Mouse (Mus musculus) limb, embryonic 12.5 days (tissue): ENCODE results near the gene Cxxc4. TPM values are rescaled to one million over a fixed set of nuclear protein-coding genes. Genes with fewer than 3 reads are reported as not detected.
"Not testable (repeated sequence)": the region's sequence is repeated elsewhere in the genome, so short reads cannot be mapped to it uniquely, and the experiment has no call there.

Source experiments
- ATAC-seq: fragments of 200-750 bp; cut with Nextera tagmentation; 2 replicates; pipeline ENCODE4 v1.8.0; 2017; ENCODE audit warnings: low read depth, moderate TSS enrichment; ENCODE audit not compliant: insufficient number of reproducible peaks, insufficient read depth, low FRiP score, low TSS enrichment
- H3K27ac ChIP-seq: fragments of 300-500 bp; sonication (generic); 2 replicates; pipeline ENCODE4 v1.5.1; 2016; ENCODE audit warnings: mild to moderate bottlenecking, moderate library complexity
- H3K27me3 ChIP-seq: fragments of 300-500 bp; sonication (generic); 2 replicates; pipeline ENCODE4 v1.6.1; 2016; ENCODE audit warnings: mild to moderate bottlenecking, moderate library complexity
- H3K36me3 ChIP-seq: fragments of 300-500 bp; sonication (generic); 2 replicates; pipeline ENCODE4 v1.6.1; 2016; ENCODE audit warnings: mild to moderate bottlenecking, moderate library complexity
- H3K4me1 ChIP-seq: fragments of 300-500 bp; sonication (generic); replicated peaks from 2 replicates; pipeline ENCODE4 v1.6.1; 2016
- H3K4me2 ChIP-seq: fragments of 300-500 bp; sonication (generic); 2 replicates; pipeline ENCODE4 v1.6.1; 2016; ENCODE audit warnings: mild to moderate bottlenecking, moderate library complexity
- H3K4me3 ChIP-seq: fragments of 300-500 bp; sonication (generic); replicated peaks from 2 replicates; pipeline ENCODE4 v1.5.1; 2016; ENCODE audit warnings: mild to moderate bottlenecking
- H3K9ac ChIP-seq: fragments of 300-500 bp; sonication (generic); replicated peaks from 2 replicates; pipeline ENCODE4 v1.6.1; 2016; ENCODE audit warnings: mild to moderate bottlenecking, moderate library complexity
- H3K9me3 ChIP-seq: fragments of 300-500 bp; sonication (generic); 2 replicates; pipeline ENCODE4 v1.6.1; 2016; ENCODE audit warnings: mild to moderate bottlenecking, moderate library complexity
- WGBS: fragments of 180-500 bp; shearing (Covaris S2); methylation state at CpG from one replicate; pipeline ENCODE4 v1.1.7; 2016; 5-methylcytosine and 5-hydroxymethylcytosine counted together
- polyA plus RNA-seq: library from polyadenylated mRNA; unstranded; fragments of >200 nt; fragmentation: Nextera tagmentation; extraction: Ambion mirVana; gene quantifications from 2 replicates; pipeline ENCODE4 v1.2.1, GENCODE M21; 2016

Gene Cxxc4
- polyA plus RNA-seq, result 6.4 and 7.1 TPM in 2 replicates

- Histone ChIP-seq H3K9me3 (no peaks in the 10 kb centered on the region), H3K27ac (peak within 1 kb of the TSS; percentile 91), H3K36me3 (no peaks in the 10 kb centered on the region), H3K4me2 (peak within 1 kb of the TSS; percentile 85), H3K27me3 (no peaks in the 10 kb centered on the region), H3K9ac (peak within 1 kb of the TSS; percentile 65), H3K4me1 (peaks cover 21% of the 10 kb centered on the region), H3K4me3 (peak within 1 kb of the TSS; percentile 52)
- ATAC-seq, result peak; percentile 79; the same call in 1 of the 2 replicates
- 3% methylated on average over 7 of the region's 22 CpGs for WGBS
These were observed at the start of gene Cxxc4 for GRCm38 (mm10) chr3:134236414-134237112. Gene Cxxc4, plus strand, starts transcription at chr3:134236484.

- H3K4me1 ChIP-seq, result peaks cover 7% of the 10 kb centered on the region; the same call in 1 of the 2 replicates
- H3K4me3 ChIP-seq, result peak overlapping the region; percentile 29; the same call in 1 of the 2 replicates
- no peaks in the 10 kb centered on the region for H3K36me3 ChIP-seq
- no peaks in the 10 kb centered on the region for H3K9me3 ChIP-seq
- H3K27ac ChIP-seq, result no peak overlapping the region
- ATAC-seq, result no peak
- 54% methylated on average over 12 of the region's 12 CpGs for WGBS
- no peaks in the 10 kb centered on the region for H3K27me3 ChIP-seq
- peak overlapping the region; percentile 53 for H3K4me2 ChIP-seq
- H3K9ac ChIP-seq, result no peak overlapping the region
These were observed 47.0 kb upstream of the Cxxc4 start for GRCm38 (mm10) chr3:134188979-134189946.

GRCm38 (mm10) chr3:134190046-134190445, 46.2 kb upstream of the Cxxc4 start:
- Histone ChIP-seq H3K4me3 (peak overlapping the region; percentile 29), H3K27me3 (no peaks in the 10 kb centered on the region), H3K4me2 (peak overlapping the region; percentile 53), H3K27ac (no peak overlapping the region), H3K4me1 (peaks cover 7% of the 10 kb centered on the region; the same call in 1 of the 2 replicates), H3K9me3 (no peaks in the 10 kb centered on the region), H3K9ac (peak overlapping the region; percentile 42), H3K36me3 (no peaks in the 10 kb centered on the region)
- ATAC-seq, result peak; percentile 84
- WGBS, result 6% methylated on average over 11 of the region's 11 CpGs

GRCm38 (mm10) chr3:134199892-134200291, 36.4 kb upstream of the Cxxc4 start:
- WGBS, result 39% methylated on average over 9 of the region's 9 CpGs
- Histone ChIP-seq H3K36me3 (no peaks in the 10 kb centered on the region), H3K4me2 (no peak overlapping the region), H3K9ac (no peak overlapping the region), H3K4me3 (no peak overlapping the region), H3K27me3 (no peaks in the 10 kb centered on the region), H3K9me3 (no peaks in the 10 kb centered on the region), H3K4me1 (peaks cover 7% of the 10 kb centered on the region), H3K27ac (no peak overlapping the region)
- ATAC-seq, result no peak

- Histone ChIP-seq H3K4me2 (no peak overlapping the region), H3K9ac (no peak overlapping the region), H3K27ac (no peak overlapping the region), H3K9me3 (no peaks in the 10 kb centered on the region), H3K36me3 (no peaks in the 10 kb centered on the region), H3K27me3 (no peaks in the 10 kb centered on the region), H3K4me1 (no peaks in the 10 kb centered on the region), H3K4me3 (no peak overlapping the region)
- no peak for ATAC-seq
- 89% methylated on average over 3 of the region's 3 CpGs for WGBS
These were observed 29.7 kb upstream of the Cxxc4 start for GRCm38 (mm10) chr3:134206624-134207023.

GRCm38 (mm10) chr3:134210950-134211349, 25.3 kb upstream of the Cxxc4 start:
- 67% methylated on average over 6 of the region's 6 CpGs for WGBS
- no peak overlapping the region for H3K4me2 ChIP-seq
- H3K4me3 ChIP-seq, result no peak overlapping the region
- no peak overlapping the region for H3K9ac ChIP-seq
- no peak overlapping the region for H3K27ac ChIP-seq
- no peaks in the 10 kb centered on the region for H3K36me3 ChIP-seq
- H3K4me1 ChIP-seq, result no peaks in the 10 kb centered on the region
- no peaks in the 10 kb centered on the region for H3K27me3 ChIP-seq
- H3K9me3 ChIP-seq, result no peaks in the 10 kb centered on the region
- no peak for ATAC-seq

- not testable (repeated sequence) for H3K4me3 ChIP-seq, H3K9me3 ChIP-seq, H3K4me2 ChIP-seq, H3K9ac ChIP-seq, H3K27me3 ChIP-seq, H3K36me3 ChIP-seq, H3K27ac ChIP-seq, ATAC-seq, H3K4me1 ChIP-seq
These were observed 16.4 kb upstream of the Cxxc4 start for GRCm38 (mm10) chr3:134219881-134220280.

- no peak overlapping the region for H3K4me3 ChIP-seq
- H3K9me3 ChIP-seq, result no peaks in the 10 kb centered on the region
- no peaks in the 10 kb centered on the region for H3K4me1 ChIP-seq
- no peaks in the 10 kb centered on the region for H3K36me3 ChIP-seq
- no peak for ATAC-seq
- 67% methylated on average over 2 of the region's 2 CpGs for WGBS
- H3K27ac ChIP-seq, result no peak overlapping the region
- no peak overlapping the region for H3K9ac ChIP-seq
- H3K27me3 ChIP-seq, result no peaks in the 10 kb centered on the region
- no peak overlapping the region for H3K4me2 ChIP-seq
These were observed 15.3 kb upstream of the Cxxc4 start for GRCm38 (mm10) chr3:134221002-134221401.

- H3K9ac ChIP-seq, result no peak overlapping the region
- 44% methylated on average over 1 of the region's 1 CpGs for WGBS
- H3K27me3 ChIP-seq, result no peaks in the 10 kb centered on the region
- ATAC-seq, result no peak
- no peaks in the 10 kb centered on the region for H3K36me3 ChIP-seq
- no peak overlapping the region for H3K27ac ChIP-seq
- no peaks in the 10 kb centered on the region for H3K9me3 ChIP-seq
- no peak overlapping the region for H3K4me2 ChIP-seq
- H3K4me1 ChIP-seq, result no peaks in the 10 kb centered on the region
- H3K4me3 ChIP-seq, result no peak overlapping the region
These were observed 13.7 kb upstream of the Cxxc4 start for GRCm38 (mm10) chr3:134222593-134222992.

GRCm38 (mm10) chr3:134223956-134224355, 12.3 kb upstream of the Cxxc4 start:
- H3K4me3 ChIP-seq, result no peak overlapping the region
- no peak for ATAC-seq
- H3K9ac ChIP-seq, result no peak overlapping the region
- H3K4me2 ChIP-seq, result no peak overlapping the region
- H3K4me1 ChIP-seq, result no peaks in the 10 kb centered on the region
- H3K27me3 ChIP-seq, result no peaks in the 10 kb centered on the region
- no peaks in the 10 kb centered on the region for H3K36me3 ChIP-seq
- H3K27ac ChIP-seq, result no peak overlapping the region
- WGBS, result 83% methylated on average over 7 of the region's 7 CpGs
- H3K9me3 ChIP-seq, result no peaks in the 10 kb centered on the region

GRCm38 (mm10) chr3:134225928-134226327, 10.4 kb upstream of the Cxxc4 start:
- WGBS, result 94% methylated on average over 3 of the region's 3 CpGs
- Histone ChIP-seq H3K36me3 (no peaks in the 10 kb centered on the region), H3K4me2 (no peak overlapping the region), H3K9me3 (no peaks in the 10 kb centered on the region), H3K9ac (no peak overlapping the region), H3K27ac (no peak overlapping the region), H3K27me3 (no peaks in the 10 kb centered on the region), H3K4me3 (no peak overlapping the region), H3K4me1 (no peaks in the 10 kb centered on the region)
- no peak for ATAC-seq
